Mouse (Mus musculus) embryonic fibroblast, embryonic 13.5 days (primary cell): ENCODE results near the gene Rimbp2. TPM values are rescaled to one million over a fixed set of nuclear protein-coding genes. Genes with fewer than 3 reads are reported as not detected.

Experiments
- H3K27ac ChIP-seq: 2 replicates; pipeline ENCODE4 v1.5.1; 2012; ENCODE audit warnings: low read length, control low read depth, inconsistent platforms; ENCODE audit not compliant: insufficient read depth
- H3K4me1 ChIP-seq: 2 replicates; pipeline ENCODE4 v1.6.1; 2011; ENCODE audit warnings: low read length; ENCODE audit not compliant: control insufficient read depth, insufficient read depth
- H3K4me3 ChIP-seq: 2 replicates; pipeline ENCODE4 v1.5.1; 2011; ENCODE audit warnings: mild to moderate bottlenecking, control low read depth, low read length; ENCODE audit not compliant: insufficient read depth
- CTCF ChIP-seq: IDR thresholded peaks from 2 replicates; pipeline ENCODE4 v1.5.1; 2011; ENCODE audit warnings: mild to moderate bottlenecking, control low read depth, low read length, moderate library complexity, borderline replicate concordance; ENCODE audit not compliant: insufficient read depth
- POLR2A ChIP-seq: IDR thresholded peaks from 2 replicates; pipeline ENCODE4 v1.6.1; 2011; ENCODE audit warnings: low read depth, mild to moderate bottlenecking, control low read depth, low read length, moderate library complexity
- polyA plus RNA-seq: library from polyadenylated mRNA; stranded (reverse); fragments of >200 nt; gene quantifications from 2 replicates; pipeline ENCODE4 v1.2.4, GENCODE M21; 2011; ENCODE audit warnings: low read depth; ENCODE audit not compliant: missing spikeins, insufficient read length

Gene Rimbp2
- polyA plus RNA-seq, 1 experiment, result not detected

DNA sequence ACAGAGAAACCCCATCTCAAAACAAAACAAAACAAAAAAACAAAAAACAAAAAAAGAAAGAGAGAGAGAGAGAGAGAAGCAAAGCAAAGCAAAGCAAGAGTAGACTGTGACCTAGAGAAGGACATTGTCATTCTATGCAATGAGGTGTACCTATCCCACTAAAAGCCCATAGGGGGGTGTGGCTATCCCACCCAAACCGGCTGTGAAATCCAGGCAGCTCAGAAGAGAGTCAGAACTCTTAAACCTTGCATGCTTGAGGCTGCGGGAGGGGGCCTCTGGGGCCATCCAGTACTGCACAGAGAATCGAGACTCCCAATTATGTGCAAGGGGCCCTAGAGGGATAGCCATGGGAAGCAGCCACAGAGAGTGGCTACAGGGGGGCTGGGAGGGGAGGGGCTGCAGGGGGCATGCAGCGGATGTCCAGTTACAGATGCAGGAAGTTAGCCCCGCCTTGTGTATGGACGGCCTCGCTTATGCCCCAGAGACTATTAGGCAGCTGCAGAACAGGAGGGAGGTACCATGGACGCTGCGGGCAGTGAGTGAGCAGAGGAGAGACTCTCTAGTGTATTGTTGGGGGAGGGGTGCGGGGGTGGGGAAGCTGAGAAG lies 184.2 kb downstream of the Rimbp2 start:
- Histone ChIP-seq H3K27ac (no peak overlapping the region), H3K4me3 (no peak overlapping the region), H3K4me1 (no peaks in the 10 kb centered on the region)
- no peak for TF ChIP-seq POLR2A
- TF ChIP-seq CTCF, result no peak

DNA sequence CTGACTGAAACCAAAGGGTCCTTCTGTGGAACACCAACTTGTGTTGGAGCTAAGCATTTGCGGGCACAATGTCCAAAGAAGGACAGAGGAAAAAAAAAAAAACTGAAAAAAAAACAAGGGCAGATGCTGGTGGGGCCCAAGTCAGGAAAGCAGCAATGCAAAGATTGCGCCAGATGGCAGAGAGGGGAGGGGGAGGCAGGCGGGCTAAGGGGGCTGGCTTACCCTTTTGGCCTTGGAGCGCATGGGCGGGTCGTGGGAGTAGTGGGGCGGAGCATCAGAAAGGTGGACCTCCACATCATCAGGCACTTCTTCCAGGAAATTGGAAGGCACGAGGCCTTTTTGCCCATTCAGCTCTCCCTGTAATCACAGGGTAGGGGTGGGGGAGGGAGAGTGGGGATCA lies 192.2 kb downstream of the Rimbp2 start:
- no peaks in the 10 kb centered on the region for H3K4me1 ChIP-seq
- no peak for TF ChIP-seq POLR2A
- TF ChIP-seq CTCF, result no peak
- H3K4me3 ChIP-seq, result no peak overlapping the region
- H3K27ac ChIP-seq, result no peak overlapping the region

DNA sequence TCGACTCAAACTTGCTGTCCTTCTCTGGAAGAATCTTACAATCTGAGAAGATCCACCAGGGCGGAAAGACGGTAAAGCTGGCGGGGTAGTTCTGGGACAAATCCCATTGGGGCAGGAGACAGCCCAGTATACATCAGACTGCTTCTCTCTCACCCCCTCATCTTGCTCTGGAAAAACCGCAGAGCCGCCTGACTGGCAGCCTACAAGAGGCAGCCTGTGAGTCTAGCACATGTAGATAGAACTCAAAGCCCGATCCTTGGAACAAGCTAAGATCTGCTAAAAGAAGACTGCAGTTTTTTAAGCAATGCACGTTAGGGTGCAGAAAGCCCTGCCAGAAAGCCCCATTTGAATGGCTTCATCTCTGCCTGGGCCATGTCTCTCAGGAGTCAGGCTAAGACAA lies 207.0 kb downstream of the Rimbp2 start:
- Histone ChIP-seq H3K4me1 (no peaks in the 10 kb centered on the region), H3K4me3 (no peak overlapping the region), H3K27ac (no peak overlapping the region)
- no peak for TF ChIP-seq CTCF
- TF ChIP-seq POLR2A, result no peak

DNA sequence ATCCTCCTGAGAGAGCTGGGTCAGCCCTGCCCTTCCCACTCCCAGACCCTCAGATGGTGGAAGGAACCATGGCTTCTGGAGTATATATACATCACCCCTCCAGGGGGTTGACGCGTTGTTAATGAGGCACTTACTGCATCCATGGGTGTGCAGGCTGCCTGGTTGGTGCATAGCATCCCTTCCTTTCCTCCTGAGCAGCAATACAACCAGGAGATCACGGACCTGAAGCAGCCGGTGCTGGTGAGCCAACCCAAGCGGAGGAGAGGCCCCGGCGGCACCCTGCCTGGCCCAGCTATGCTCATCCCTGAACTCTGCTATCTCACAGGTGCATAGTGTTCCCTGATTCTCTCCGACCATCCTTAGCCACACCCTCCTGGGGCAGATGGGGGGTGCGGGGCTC lies 208.1 kb downstream of the Rimbp2 start:
- H3K27ac ChIP-seq, result no peak overlapping the region
- TF ChIP-seq POLR2A (no peak), CTCF (no peak)
- H3K4me3 ChIP-seq, result no peak overlapping the region
- no peaks in the 10 kb centered on the region for H3K4me1 ChIP-seq

DNA sequence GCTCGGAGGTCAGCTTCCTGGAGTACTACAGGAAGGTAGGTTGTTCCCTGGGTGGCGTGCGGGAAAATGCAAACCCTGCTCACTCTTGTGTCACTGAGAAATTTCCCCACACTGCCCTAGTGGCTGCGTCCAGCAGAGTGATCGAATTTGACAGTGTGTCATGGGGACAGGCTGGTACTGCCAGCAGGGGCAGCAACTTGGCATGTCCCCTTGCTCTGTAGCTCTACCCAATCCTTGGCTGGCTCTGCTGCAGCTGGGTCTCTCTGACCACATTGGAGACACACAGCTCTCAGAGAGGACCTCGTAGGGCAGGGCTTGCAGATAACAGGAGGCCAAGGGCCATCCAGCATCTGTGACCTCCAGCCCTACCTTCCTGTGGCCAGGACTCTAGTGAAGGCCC lies 208.9 kb downstream of the Rimbp2 start:
- TF ChIP-seq POLR2A, result no peak
- no peak for TF ChIP-seq CTCF
- Histone ChIP-seq H3K27ac (no peak overlapping the region), H3K4me3 (no peak overlapping the region), H3K4me1 (no peaks in the 10 kb centered on the region)

DNA sequence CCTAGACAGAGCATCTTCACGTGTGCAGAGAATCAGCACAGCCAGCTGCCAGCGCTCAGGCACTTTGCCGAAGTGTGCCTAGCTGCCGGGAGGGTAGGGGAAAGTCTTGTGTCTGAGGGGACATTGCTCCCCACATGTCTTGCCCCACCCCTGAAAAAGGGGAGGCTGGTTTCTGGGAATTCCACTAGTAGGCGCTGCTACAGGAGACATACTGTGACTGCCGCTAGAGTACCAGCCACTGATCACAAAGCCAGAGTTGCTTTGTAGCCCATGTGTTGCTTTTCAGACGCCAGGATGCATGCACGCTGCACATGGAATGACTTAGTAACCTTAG lies 213.5 kb downstream of the Rimbp2 start:
- Histone ChIP-seq H3K4me3 (no peak overlapping the region), H3K4me1 (no peaks in the 10 kb centered on the region), H3K27ac (no peak overlapping the region)
- no peak for TF ChIP-seq CTCF
- no peak for TF ChIP-seq POLR2A

DNA sequence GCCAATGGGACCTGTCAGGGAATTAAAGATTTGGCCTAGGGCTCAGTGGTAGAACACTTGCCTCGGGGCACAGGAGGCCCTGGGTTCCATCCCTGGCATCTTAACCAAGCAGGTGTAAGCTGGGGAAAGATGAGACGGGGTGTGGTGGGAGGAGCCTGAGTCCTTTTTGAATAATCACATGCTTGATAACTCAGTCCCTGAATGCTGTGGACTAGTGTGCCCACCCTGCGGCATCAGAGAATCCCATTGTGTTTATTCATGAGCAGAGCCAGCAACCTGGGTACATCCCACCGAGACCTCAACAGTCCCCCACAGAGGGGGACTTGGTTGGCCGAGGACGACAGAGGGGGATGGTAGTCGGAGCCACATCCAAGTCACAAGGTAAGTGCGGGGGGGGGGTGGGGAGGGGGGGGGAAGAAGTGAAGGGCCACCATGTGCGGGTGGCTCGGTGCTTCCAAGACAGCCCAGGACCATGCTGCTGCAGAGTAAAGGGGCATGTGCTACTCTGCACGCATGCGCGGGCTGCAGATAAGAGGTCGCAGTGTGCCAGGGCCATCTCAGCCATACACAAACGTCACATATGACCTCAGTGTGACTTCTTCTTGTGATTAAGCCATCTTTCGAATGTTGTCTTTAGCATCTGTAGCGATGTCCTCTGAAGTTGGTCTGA lies 214.0 kb downstream of the Rimbp2 start:
- no peak overlapping the region for H3K4me3 ChIP-seq
- H3K4me1 ChIP-seq, result no peaks in the 10 kb centered on the region
- H3K27ac ChIP-seq, result no peak overlapping the region
- TF ChIP-seq CTCF (no peak), POLR2A (no peak)

DNA sequence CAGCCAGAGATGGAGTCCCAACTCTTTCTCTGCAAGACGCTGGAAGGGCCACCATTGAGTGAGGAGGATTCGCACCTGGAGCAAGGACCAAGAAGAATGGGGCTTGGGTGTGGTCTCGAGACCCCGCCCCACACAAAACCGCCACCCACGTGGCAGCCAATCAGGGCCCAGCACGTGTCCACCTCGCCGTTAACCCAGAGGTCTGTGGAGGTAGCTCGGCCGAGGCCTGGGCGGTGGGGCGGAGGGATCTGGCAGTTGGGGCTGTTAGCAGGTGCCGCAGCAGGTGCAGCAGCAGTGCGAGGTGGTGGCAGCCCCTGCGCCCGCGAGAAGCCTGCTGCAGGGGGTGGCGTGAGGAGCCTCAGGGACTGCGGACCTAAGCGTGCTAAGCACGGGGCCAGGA lies 217.4 kb downstream of the Rimbp2 start:
- no peak for TF ChIP-seq CTCF
- no peak for TF ChIP-seq POLR2A
- no peaks in the 10 kb centered on the region for H3K4me1 ChIP-seq
- H3K4me3 ChIP-seq, result no peak overlapping the region
- no peak overlapping the region for H3K27ac ChIP-seq

DNA sequence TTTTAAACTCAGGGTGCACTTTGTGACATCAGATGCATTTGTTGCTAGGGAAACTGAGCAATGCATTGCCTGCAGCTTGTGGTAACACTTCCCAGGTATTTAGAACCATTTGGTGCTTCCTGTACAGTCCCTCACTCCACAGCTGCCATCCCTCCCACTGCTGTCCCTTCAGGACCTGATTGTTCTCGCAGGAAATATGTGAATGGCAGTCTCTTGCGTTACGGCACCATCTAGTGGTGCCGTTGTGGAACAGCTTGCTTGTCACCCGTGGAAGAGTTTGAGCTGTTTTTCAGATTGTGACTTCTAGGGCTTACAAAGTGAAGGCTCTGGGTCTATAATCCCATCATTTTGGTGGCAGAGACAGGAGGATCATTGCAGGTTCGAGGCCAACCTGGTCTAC lies 219.3 kb downstream of the Rimbp2 start:
- Histone ChIP-seq H3K4me3 (no peak overlapping the region), H3K27ac (no peak overlapping the region)
- no peak for TF ChIP-seq POLR2A
- peak; percentile 74; the same call in 1 of the 2 replicates for TF ChIP-seq CTCF

DNA sequence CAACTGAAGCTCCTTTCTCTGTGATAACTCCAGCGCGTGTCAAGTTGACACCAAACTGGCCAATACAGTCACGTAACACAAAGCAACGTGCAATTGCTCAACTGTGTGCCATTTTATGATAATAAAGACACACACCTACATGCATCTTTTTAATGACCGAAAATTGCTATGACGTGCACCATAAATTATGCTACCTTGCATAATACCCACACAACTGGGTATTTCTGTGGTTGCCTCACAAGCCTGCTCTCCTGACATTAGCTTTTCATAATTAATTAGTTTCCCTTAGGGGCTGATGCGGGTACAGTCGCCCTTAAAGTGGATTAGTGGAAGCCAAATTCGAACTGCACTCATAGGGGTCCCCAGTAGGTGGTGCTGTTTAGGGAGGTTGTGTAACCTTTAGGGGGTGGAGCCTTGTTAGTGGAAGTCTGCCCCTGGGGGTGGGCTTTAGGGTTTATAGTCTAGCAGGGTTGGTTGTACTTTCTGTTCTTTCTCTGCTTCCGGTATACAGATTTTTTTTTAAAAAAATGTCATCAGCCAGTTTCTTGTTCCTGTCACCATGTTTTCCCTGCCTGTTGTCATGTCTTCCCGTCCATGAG lies 220.8 kb downstream of the Rimbp2 start:
- Histone ChIP-seq H3K4me3 (no peak overlapping the region), H3K27ac (no peak overlapping the region), H3K4me1 (no peaks in the 10 kb centered on the region)
- TF ChIP-seq CTCF, result no peak
- TF ChIP-seq POLR2A, result no peak

More for the DNA sequence above, 219.3 kb downstream of the Rimbp2 start:
- no peaks in the 10 kb centered on the region for H3K4me1 ChIP-seq
